Mouse (Mus musculus) left cerebral cortex, postnatal 10 days (tissue): ENCODE measurements around the gene Cdk15. TPM values are rescaled to one million over a fixed set of nuclear protein-coding genes. Genes with fewer than 3 reads are reported as not detected.

ENCODE experiments used
- DNase-seq, 2 experiments: peaks; one replicate each; pipeline ENCODE4 v3.0.0; 2021 to 2022; ENCODE audit warnings: low spot score in 2 of 2, mixed read lengths in 1 of 2; ENCODE audit errors: extremely low spot score in 1 of 2
- intact Hi-C: fragments of 180-260 bp; cut with DNase I; formaldehyde crosslinking; loops from one replicate; pipeline ENCODE4 v1.15.1; 2025
- total RNA-seq, 2 experiments: library from RNA; stranded (reverse); gene quantifications; 2 replicates each; pipeline ENCODE4 v1.2.3; 2021

Cdk15 gene
- total RNA-seq, 2 experiments from 2014 or later, result 0.45 to 0.60 TPM

DNA sequence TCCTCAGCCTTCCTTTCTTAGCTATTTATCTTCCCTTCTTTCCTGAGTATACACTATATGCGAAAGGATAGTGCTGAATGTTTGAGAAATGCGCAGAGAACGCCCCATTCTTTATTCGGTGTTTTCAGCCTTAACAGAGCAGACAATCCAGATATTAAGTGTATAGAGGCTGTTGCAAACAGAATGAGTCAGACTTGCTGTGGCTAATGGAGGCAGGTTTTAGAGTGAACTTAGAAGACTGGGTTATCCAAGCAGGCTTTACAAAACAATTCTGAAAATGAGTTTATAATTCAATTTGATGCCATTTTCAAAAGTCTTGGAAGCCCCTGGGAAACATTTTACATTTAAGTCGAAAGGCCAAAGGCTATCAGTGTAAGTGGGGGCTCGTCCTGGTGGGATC lies 12.8 kb downstream of the Cdk15 start:
- intact Hi-C loops, result no loop called here

DNA sequence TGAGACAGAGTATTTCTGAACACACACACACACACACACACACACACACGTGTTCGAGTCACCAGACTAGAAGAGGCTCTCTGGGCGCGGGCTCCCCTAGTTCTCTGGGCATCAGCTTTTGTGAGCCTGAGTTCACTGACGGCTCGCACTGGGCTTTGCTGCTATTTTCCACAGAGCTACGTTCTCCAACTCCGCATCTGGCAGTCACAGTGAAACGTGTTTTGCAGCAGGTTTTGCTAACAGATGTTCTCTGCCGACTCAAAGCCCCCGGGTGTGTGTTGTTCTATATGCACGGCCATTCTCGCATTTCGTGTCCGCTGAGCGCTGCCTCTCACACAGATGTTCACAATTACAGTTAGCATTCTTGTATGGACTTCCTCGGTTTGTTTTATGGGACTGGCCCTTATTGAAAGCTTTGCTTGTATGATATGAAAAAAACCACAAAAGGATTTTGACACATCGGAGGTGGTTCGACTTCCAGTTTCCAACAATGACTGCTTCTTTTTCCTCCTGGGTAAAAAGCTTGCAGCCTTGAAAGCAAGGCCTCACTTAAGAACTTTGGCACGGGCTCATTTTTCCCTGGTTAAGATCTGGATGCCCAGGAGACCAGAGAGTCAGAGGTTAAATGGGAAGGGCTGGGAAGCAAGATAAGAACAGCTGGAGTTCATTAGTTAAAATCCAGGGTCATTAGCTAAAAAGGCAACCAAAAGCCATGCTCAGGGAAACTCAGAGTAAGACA lies 13.4 kb downstream of the Cdk15 start:
- no peak for DNase-seq
- intact Hi-C loops, result no loop called here

More for the DNA sequence above, 12.8 kb downstream of the Cdk15 start:
- no peak for DNase-seq

DNA sequence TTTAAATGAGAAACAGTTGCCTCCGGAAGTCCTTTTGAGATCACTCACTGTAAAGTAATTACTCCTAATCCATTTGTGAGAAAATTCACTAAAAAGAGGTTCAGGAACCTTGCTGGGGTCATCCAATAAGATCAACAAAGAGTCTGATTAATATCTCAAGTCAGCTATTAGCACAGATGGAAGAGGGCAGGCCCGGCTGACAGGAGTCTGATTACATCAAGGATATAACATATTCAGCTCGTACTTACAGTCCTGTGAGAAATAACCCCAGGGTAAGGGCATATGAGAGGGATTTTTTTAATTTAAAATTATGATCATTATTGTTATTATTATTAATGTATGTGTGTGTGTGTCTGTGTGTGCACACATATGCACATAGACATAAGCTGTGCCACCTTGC lies 15.5 kb downstream of the Cdk15 start:
- intact Hi-C loops, result no loop called here
- no peak for DNase-seq

DNA sequence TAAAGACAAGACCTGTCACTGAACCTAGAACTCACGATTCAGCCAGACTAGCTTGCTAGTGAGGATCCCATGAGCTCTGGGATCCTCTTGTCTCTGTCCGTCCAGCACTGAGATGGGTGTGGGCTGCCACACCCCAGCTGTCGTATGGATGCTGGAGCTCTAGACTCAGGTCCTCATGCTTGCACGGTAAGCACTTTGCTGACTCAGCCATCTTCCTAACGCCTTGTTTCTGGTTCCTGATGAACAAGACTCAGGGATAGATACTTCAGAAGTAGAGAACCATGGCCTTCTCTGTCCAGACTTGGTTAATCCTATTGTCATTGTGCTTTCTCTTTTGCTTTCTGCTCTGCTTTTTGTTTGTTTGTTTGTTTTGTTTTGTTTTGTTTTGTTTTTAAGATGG lies 29.2 kb downstream of the Cdk15 start:
- intact Hi-C loops, result no loop called here
- no peak for DNase-seq

DNA sequence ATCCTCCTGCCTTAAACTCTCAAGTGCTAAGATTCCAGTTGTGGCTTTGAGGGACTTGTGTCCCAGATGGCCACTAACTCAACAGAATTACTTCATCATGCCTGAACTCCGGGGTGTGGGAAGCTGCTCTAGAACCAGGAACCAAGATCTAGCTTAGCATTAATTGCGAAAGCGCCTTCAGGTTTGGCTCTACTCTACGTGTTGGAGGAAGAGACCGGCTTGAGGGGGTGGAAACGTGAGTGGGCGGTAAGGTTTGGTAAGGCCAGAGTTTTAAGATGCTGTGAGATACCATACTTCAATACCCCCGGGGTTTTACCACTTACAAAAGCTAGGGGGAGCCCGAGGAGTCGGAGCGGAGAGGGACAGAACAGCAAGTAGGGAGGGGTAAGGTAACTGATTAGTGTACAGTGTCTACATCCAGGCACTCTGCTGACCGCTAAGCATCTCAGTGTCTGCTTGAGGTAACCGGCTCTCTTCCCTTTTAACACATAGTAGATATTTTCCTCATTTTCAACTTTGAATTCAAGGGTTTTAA lies 29.7 kb downstream of the Cdk15 start:
- intact Hi-C loops, result no loop called here

DNA sequence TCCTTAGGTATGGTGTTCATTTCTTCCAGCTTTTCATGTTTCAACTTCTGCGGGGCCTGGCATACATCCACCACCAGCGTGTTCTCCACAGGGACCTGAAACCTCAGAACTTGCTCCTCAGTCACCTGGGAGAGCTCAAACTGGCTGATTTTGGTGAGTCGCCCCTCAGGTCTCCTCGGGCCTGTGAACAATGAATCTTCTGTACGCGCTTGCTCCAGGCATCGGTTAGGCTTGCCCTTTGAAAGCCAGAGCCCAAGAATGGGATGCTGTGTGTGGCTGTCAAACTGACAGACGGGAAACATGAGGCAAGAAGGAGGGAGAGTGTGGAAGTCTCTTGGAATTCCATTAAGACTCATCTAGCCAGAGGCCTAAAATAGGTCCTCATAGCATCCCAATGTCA lies 31.0 kb downstream of the Cdk15 start:
- intact Hi-C loops, result no loop called here
- no peak for DNase-seq

More for the DNA sequence above, 29.7 kb downstream of the Cdk15 start:
- DNase-seq, result no peak

DNA sequence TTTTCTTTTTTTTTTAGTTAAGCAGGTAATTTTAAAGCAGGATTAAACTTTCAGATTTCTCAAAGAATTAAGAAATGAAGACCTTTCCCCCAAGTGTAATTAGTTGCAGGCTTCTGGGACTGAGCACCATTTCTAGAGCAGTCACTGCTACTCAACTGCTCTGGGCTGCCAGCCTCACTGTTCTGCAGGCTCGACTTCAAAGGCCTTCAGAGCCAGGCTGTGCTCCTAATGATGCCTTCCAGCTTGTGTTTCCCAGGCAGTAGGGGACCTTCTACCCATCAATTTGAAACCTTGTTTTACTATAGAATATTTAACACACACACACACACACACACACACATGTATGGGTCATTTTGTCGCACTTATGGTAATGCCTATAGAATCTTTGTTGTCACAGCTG lies 34.9 kb downstream of the Cdk15 start:
- intact Hi-C loops, result no loop called here
- no peak for DNase-seq

DNA sequence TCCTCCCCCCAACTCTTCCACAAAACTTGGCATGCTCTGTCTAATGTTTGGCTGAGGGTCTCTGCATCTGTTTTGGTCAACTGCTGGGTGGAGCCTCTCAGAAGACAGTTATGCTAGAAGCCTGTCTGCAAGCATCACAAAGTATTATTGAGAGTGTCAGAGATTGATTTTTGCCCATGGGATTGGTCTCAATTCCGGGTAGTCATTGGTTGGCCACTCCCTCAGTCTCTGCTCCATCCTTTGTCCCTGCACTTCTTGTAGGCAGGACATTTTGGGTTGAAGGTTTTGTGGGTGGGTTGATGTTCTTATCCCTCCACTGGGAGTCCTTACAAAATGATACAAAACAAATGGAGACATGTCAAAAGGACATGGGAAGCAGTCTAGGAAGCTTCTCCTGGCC lies 39.1 kb downstream of the Cdk15 start:
- DNase-seq, result no peak
- intact Hi-C loops, result no loop called here

DNA sequence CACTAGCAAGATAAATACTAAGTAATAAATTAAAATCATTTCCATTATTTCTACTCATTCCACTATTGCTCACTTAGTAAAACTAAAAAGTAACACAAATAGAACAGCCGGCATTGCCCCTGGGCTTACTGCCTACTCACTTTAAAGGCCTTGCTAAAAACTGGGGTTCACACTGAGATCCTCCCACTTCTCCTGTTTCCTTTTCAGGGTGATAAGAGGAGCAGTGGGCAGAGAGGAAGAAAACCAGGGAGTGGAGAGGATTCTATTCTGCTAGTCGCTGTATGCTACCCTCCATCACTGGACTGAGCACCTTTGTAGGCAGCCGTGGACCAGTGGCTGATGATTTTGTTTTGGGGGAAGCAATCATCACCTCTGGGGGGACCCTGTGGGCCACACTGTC lies 40.5 kb downstream of the Cdk15 start:
- no peak for DNase-seq
- intact Hi-C loops, result no loop called here

DNA sequence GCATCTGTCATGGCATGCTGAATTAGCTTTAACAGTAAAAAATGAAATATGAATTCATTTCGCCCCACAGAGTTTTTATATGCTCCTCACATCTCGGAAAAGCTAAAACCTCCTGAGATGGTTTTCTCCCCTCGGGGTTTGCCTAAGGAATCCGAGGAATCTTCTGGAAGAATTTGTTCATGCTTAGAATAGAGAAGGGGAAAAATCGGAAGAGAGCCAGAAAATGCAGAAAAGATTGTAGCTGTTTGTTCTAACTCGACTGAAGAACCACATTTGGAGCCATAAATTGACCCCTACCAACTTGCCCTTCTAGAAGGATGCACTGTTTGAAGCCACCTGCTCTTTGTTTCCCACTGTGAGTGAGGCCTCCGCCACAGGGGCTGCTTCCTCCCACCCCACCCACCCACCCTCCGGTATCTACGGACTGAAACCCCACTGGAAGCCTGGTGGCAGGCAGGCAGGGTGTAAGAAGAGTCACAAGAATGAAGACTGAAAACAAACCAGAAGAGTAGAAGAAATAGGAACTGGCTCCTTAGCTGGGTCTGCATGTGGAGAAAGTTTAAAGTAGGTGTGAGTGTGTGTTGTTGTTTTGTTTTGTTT lies 41.9 kb downstream of the Cdk15 start:
- DNase-seq, result no peak
- intact Hi-C loops, result no loop called here

DNA sequence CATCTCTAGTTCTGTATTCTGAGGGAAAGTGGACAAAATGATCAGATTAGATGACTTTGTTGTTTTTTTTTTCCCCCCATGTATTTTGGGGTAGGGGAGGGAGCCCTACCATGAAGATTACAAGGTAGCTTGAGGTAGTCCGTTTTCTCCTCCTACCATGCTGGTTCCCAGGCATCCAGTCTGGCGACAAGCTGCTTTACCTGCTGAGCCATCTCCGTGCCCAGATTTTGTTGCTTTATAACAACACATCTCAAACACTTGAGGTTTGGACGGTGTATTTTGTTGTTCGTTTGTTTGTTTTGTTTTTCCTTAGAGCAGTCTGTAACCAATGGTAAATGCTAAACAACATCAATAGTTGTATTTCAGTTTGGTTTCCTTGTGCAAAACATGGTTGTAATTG lies 50.6 kb downstream of the Cdk15 start:
- intact Hi-C loops, result loop anchor here (10.0 kb wide), 1 partner anchor 53 kb away; the partner anchor contains the start of gene Cdk15
- no peak for DNase-seq

DNA sequence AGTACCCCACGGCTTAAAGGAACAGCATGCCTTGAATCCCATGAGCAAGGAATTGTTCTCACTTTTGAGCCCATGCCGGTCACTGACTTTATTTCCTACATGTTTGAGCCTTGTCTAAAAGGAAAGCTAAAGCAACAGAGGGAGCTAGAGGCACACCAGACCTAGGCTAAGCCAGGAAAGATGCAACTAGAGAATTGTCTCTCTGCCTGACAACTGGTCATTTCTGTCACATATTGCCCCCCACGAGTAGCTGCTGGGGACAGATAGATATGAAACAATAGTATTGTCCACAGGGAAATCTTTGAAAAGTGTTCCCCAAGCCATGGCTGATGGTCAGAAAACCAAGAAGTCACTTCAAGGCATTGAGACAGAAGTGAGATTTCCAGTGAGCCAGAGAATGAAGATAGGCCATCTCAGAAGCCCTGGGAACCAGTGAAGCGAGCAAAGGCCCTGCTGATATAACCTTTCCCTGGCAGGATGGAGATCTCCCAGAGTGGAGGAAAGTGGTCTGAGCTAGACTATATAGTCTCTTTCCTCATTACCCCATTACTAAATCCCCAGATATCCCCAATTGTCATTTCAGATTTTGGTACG lies 54.7 kb downstream of the Cdk15 start:
- intact Hi-C loops, result loop anchor here (5.0 to 10.0 kb wide), 2 partner anchors 171 to 273 kb away; partner anchors contain the start of gene Fzd7
- DNase-seq, result no peak

DNA sequence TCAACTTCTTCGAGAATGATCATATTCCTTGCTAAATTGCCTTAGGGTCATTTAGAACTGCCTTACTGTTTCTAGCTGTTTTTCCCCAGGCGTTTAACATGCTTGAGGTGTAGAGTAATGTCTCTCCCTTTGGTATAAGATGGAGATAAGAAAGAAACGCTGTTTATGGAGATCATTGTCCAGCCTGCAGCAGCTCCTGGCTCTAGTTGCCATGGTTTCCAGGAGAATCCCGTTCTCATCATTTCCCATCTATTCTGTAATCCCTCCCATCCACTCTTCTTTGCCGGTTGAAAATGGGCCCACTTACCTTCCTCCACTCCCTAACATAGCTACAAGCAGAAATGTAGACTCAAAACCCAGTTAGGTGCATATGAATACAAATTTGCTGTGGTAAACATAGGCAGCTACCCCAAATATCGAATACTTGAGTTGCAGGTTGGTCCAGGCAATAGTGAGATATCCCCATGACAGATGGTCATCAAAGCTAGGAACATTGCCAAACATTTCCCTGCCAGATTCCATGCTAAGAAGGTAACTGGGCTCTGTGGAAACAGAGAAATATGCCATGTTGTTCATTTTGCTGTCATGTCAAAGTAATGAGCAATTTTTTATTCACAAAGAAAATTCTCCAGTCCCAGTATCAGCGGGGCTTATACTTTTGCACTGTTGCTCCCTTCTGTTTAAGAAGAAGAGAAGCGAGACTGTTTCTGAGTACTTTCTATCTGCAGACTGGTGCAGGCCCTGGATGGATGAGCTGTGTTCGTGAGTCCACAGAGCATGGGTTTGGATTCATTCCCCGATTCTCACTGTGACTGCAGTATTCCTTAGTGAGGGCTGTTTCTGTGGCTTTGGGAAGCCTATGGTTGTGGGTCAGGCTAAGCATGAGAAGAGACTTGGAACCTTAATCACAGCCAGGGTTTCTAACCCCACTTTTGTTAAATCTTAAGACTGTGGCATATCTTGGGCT lies 55.8 kb downstream of the Cdk15 start:
- intact Hi-C loops, result loop anchor here (5.0 to 10.0 kb wide), 2 partner anchors 170 to 272 kb away; partner anchors contain the start of gene Fzd7
- DNase-seq, result peak in 1 of 2 experiments; percentile 32

DNA sequence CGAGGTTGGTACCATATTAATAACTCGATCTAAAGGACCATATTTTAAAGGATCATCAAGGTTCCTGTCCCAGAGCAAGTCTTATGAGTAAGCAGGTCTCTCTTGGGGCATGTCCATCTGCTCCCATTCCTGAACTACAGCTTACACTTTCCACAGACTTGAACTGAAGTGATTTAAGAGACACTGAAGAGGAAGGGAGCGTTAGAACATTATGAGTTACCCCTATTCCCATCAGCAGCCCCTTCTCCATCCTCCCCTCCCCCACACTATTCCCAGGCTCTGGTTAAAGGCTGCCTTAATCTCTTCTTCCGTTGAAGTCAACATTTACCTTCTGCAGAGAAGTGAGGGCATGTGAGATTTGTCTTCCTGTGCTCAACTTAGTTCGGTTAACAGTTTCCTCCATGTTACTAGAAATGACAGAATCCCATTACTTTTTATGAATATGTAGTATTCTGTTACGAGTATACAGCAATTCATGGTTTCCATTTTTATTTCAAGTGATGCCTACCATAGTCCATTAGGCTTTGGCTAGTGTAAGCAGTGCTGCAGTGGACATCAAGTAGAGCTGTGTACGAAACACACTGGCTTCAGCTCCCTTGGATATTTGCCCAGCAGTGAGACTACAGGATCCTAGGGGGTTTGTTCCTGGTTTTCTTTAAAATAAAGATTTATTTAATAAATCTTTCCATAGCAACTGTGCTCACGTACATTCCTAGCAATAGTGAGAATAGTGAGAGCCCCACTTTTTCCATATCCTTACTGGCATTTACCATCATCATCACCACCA lies 56.6 kb downstream of the Cdk15 start:
- no peak for DNase-seq
- intact Hi-C loops, result loop anchor here (5.0 to 10.0 kb wide), 2 partner anchors 169 to 271 kb away; partner anchors contain the start of gene Fzd7

DNA sequence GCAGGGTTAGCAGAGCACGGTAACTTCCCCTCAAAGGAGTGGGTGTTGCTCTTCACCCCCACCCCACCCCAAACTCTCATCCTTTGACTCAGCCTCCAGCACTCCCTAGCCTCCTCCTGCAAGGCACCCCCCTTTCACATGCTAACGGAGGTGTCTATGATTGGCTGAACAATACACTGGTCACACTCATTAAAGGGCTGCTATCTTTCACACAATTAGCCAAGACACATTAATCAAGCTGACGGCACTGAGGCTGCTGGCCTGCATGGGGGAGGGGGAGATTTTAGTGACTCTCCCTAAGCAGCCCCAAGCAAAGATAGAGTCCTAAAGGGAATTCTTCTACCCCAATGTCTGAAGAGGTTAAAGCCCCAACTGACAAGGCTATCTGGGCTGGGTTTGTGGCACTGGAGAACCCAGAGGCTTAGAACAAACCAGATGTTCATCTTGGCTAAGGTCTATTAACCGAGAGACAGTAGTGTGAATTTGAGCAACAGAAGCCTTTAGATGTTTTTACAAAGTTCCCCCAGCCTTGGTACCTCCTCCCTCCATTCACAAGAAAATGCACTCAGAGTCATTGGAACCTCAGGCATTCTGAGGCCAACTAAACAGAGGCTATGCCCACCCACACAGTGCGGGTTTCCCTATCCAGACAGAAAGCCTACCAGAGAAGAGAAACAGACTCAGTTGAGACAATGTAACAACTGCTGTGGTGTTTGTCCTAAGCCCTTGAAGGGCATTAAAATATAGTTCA lies 58.5 kb downstream of the Cdk15 start:
- intact Hi-C loops, result loop anchor here (5.0 to 10.0 kb wide), 2 partner anchors 157 to 270 kb away; no protein-coding TSS in a partner anchor
- DNase-seq, result no peak

DNA sequence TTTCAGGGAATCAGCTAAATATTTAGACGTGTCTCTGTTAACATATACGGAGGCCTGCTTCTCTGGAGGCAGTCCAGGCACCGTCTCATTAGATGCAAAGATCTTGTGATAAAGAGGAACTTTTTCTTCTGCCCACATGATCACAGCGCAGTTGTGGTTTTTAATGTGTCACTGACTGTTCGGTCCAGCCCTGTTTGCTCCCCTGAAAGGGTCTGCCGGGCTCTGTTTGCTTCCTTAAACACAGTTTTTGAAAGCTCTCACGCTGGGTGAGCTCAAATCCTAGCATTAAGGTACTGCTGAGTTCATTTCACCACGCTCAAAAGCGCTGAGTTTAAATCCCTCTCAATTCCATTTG lies 59.3 kb downstream of the Cdk15 start:
- intact Hi-C loops, result loop anchor here (2.0 to 10.0 kb wide), 3 partner anchors 156 to 307 kb away; no protein-coding TSS in a partner anchor
- DNase-seq, result no peak

DNA sequence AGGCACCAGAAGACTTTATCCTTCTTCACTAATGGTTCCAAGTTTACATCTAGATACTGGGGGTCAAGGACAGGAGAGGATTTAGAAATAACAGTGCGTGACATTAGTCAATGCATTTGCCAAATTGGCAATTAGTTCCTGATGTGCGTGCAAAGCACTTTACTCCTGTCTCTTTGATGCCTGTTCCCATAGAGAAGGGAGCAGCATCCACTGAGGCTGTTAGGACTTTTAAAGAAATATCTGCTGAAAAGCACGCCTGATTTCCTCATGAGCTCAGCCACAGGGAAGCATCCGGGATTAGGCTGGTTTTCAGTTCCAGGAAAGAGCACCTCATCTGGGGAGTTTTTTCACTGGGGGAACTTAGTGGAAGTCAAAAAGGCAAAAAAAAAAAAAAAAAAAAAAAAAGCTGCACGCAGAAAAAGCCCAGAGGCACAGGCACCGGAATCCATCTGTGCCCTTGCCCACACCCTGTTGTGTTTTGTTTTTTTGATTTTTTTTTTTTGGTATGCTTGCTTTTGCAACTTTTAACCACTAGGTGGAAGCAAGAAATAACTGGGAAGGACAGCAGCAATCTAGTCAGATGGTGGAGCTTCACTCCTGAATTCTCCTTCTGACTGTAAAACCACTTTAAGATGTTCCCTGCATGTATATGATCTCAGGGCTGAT lies 59.8 kb downstream of the Cdk15 start:
- DNase-seq, result peak in 1 of 2 experiments; percentile 51
- intact Hi-C loops, result loop anchor here (2.0 to 10.0 kb wide), 3 partner anchors 156 to 306 kb away; no protein-coding TSS in a partner anchor
